Mouse (Mus musculus) brain, embryonic 14.5 days (tissue): ENCODE measurements at regions not wholly inside any gene's neighbourhood (a gene's known extent, or its start where the extent isn't known, plus 50 kb on each side); places are given as distances from the start of the nearest gene placed in this dataset.
A peak's percentile ranks its signal among the peaks of the same experiment; 100 is the strongest.

Experiments used
- DNase-seq: peaks from one replicate; pipeline ENCODE4 v3.0.0-alpha.2; 2011; ENCODE audit warnings: low read depth
- CTCF ChIP-seq: fragments of 200-500 bp; IDR thresholded peaks from 2 replicates; pipeline ENCODE4 v1.5.1; 2012; ENCODE audit warnings: inconsistent platforms, mild to moderate bottlenecking, moderate library complexity, borderline replicate concordance; ENCODE audit not compliant: insufficient read depth, insufficient read length; ENCODE audit errors: extremely low read depth
- POLR2A ChIP-seq: fragments of 200-500 bp; IDR thresholded peaks from 2 replicates; pipeline ENCODE4 v1.6.1; 2012; ENCODE audit warnings: mild to moderate bottlenecking, inconsistent platforms, borderline replicate concordance; ENCODE audit not compliant: poor library complexity, insufficient read depth, insufficient read length, severe bottlenecking; ENCODE audit errors: extremely low read depth

DNA sequence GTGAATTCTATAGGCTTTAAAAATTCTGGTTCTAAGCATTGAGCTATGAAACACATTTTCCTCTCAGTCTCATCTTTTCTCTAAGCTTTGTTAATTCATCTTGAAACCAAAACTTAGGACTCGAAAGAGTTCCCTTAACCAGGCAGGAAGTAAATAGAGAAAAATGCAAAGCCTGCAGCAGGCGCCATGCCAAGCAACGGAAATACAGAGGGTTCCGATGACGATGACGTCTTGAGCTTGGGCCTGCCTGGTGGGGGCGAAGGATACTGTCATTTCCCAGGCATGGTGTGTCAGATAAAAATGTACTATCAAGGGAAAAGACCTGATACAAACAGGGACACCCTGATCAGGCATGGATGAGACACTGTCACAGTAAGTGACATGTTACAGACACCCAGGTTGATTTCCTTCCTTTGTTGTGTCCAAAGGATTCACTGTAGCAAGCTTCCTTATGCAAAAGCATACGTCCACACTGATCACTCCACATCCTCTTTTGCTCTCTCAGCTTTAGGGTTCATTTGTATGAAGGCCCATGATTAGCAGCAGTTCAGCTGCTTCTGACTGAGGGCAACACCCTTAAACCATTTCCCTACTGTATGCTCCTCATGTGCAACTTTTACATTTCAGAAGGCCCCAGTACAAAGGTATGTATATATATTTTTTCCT is 135.0 kb downstream of the Cemip2 start:
- no peak for TF ChIP-seq CTCF
- no peak for TF ChIP-seq POLR2A
- DNase-seq: no peak

DNA sequence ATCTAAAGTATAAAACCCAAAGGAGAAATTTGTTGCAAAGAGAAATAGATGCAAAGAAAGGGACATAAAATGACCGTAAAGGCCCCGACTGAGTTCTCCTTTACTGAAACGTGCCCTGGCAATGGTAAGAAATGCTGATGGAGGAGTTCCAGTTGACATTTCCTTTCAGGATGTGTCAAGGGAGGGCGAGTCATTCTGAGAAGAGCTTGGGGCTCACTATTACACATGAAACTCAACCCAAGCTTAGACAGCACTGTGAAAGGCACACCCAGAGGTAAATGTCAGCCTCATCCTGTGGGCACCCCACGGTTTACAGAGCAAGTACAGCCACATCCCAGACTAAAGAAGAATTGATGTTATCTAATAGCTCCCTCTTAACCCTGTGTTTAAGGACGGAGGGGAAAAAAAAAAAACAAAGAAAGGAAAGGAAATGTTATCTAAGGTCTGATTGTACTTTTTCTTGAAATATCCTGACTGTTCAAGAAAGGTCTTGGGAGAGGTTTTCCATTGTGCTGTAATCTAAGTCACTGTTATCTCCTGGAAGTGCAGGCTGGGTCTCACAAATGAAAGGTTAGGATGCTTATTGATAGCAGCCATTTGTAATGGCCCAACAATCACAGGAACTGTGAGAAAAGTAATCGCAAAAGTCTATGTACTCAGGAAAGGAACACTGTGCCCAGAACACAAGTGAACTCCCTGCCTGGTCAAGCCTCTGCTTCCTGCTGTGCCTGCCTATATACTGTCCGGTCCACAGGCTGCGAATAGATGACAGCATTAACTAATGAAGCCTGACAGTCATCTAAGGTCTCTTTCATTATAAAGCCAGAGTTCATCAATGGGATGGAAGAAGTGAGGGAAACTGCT is 135.8 kb downstream of the Cemip2 start:
- DNase-seq: no peak
- TF ChIP-seq CTCF (no peak), POLR2A (no peak)

DNA sequence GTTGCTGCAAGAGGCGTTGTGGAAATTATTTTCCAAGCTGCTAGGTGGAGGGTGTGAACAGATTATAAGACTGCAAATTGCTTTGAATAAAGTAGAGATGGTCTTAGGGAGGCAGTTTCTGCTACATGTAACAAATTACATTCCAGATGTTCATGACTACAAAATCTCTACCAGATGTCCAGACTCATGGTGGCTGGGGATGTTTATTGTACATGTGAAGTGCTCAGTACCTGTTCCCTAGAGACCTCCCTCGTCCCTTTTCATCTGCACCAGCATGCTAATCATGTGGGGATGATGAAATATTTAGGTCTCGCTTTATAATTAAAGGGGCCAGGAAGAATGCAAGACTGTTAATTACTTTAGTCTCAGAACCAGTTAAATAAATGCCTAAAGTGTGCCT is 136.5 kb downstream of the Cemip2 start:
- no peak for TF ChIP-seq CTCF
- TF ChIP-seq POLR2A: no peak
- DNase-seq: peak; percentile 37

DNA sequence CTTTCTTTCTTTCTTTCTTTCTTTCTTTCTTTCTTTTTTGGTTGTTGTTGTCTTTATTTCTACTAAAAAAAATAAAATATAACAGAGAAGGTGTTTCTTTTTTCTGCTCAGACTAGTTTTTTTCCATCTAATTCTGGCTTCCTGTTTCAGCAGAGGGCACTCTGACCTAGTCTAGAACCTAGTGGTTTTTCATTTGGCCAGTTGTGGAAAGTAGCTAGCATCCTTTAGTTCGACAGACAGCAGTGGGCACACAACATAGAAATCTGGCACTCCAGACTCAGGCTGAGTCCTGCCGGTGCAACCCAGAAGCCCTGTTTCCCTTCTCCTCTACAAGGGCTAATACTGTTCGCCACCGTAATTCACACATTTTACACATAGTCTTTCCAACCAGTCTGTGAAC is 140.0 kb downstream of the Cemip2 start:
- TF ChIP-seq CTCF (no peak), POLR2A (no peak)
- no peak for DNase-seq

DNA sequence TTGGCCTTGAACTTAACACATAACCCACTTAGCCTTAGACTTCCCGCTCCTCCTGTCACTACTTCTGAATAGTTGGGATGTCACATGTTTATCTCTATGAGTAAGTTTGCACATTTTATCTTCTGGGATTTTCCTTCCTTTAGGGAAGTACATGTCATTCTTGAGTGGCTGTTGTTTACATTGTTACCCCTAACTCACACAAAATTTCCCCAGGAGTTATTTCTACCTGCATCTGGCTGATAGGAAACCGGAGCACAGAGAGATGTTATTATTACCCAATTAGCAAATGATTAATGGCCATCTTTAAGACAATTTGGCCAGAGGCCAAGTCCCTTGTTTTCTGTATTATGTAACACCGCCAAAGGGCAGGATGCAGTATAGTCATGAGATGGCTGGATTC is 140.9 kb downstream of the Cemip2 start:
- DNase-seq: no peak
- TF ChIP-seq CTCF (no peak), POLR2A (no peak)

DNA sequence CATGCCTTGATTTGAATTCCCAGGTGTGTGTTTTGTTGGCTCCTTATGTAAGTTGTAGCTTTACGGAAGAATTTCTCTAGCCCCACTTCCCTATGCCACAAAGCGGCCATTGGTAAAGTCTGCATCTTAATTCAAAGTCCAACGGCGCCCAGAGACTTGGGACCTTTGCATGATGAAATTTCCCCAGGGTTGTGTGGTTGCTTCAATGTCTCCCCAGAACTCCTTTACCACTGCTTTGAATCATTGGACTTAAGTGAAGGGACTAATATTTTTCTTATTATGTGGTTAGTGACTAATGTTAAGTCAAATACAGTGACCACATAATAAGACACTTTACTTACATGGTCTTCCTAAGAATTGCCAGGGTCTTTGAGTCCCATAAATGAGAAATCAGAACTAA is 162.0 kb downstream of the Cemip2 start:
- DNase-seq: no peak
- TF ChIP-seq POLR2A (no peak), CTCF (no peak)

DNA sequence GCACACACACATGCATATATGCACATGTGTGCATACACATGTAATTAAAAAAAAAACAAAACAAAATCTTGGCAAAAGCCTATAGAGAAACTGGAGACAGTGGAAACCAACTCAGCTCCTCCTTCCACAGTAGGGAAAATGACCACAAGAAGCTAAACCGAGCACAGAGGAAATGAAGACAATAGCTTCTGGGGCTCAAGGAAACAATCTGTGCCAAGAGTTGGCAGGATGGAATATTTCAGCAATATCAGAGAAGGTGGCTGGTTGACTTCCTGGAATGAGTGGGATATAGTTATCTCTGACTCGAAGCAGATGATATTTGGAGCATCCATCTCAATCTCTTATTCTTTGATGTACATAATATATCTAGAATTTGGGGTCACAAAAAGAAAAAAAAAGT is 163.6 kb downstream of the Cemip2 start:
- no peak for DNase-seq
- TF ChIP-seq CTCF (no peak), POLR2A (no peak)

DNA sequence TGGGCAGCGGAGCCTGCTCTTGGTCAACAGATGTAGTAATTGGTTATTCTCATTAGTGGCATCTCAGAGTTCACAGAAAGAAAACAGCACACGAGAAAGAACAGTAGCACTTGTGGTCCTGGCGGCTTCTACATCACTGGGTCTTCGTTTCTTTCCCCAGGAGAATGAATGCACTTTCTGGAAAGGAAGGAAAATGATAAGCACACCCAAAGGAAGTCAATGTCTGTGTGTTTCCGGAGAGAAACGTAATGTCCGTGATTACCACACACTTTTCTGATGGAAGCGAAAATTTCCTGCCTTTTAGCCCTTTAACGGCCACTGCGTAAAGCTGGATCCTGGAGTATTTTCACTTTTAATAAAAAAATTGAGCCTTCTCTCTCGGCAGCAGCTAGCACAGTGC is 164.1 kb downstream of the Cemip2 start:
- DNase-seq: peak; percentile 39
- TF ChIP-seq POLR2A (no peak), CTCF (no peak)

DNA sequence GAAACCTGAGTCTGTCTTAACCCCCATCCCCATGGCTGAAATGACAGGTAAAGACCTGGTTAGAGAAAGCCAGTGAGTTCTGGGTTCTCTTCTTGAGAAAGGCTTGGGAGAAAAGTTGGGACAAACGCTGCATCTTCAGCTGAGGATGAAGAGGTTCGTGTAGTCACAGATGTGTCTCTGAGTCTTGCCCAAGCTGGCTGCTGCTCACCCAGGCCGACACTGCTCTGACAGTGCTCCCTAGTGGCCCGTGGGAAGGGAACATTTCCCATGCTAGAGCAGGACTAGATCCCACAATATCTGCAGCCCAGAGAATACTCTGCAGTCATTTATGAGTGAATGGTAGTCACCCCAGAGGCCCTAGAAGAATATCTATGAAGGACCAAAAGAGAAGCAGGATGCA is 165.3 kb downstream of the Cemip2 start:
- peak; percentile 24; the same call in 1 of the 2 replicates for TF ChIP-seq CTCF
- no peak for TF ChIP-seq POLR2A
- no peak for DNase-seq

DNA sequence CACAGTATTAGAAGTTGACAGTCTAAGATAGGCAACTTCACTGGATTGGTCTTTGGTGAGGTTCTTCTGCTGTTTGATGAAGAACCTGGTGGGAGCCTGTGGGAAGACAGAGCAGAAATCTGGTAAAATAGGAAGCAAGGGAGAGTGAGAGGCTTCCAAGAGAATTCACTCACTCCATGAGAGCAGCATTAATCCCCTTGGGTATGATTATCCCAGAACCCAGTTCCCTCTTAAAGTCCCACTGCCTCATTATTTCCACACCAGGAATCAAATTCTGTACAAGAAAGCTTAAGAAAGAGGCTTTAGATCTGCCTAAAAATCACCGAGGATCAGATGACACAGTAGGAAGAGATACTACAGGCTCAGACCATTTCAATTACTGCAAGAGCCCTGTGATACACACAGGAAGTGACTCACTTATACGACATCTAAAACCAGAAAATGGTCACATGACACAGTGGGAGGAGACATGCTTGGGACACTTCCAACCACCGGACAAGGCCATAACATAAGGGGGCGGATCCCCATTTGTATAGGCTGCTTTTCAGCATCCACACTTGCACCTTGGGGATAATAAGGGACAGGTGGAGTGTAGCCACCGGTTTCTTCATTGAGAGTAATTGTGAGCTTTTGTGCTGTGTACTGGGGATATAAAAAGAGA is 168.2 kb downstream of the Cemip2 start:
- TF ChIP-seq CTCF (no peak), POLR2A (no peak)
- DNase-seq: no peak

DNA sequence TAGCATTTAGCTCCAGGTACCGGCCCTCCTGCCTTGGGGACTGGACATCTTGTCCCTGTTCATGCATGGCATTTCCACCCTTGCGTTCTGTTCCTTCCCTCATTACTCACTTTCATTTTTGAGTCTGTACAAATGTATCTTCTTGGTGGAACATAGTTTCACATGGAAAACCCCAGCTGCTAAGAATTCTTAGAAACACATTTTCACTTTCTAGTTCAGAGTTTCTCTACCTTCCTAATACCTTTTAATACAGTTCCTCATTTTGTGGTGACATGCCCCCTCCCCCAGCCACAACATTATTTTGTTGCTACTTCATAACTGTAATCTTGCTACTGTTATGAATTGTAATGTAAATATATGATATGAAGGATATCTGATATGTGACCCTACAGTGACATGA is 169.9 kb downstream of the Cemip2 start:
- TF ChIP-seq POLR2A (no peak), CTCF (no peak)

More for the DNA sequence above, 169.9 kb downstream of the Cemip2 start:
- no peak for DNase-seq
